Mouse (Mus musculus) myocyte (in vitro differentiated cells): Measurements from ENCODE around the gene Nt5c2. TPM values are rescaled to one million over a fixed set of nuclear protein-coding genes. Genes with fewer than 3 reads are reported as not detected.
A peak's percentile ranks its signal among the peaks of the same experiment; 100 is the strongest.

Source experiments
- H3K27me3 ChIP-seq: one replicate; pipeline ENCODE4 v1.6.1; 2011; ENCODE audit not compliant: control insufficient read depth, insufficient read depth, insufficient read length
- H3K36me3 ChIP-seq: one replicate; pipeline ENCODE4 v1.6.1; 2011; ENCODE audit not compliant: control insufficient read depth, insufficient read depth
- H3K4me2 ChIP-seq: one replicate; pipeline ENCODE4 v1.6.1; 2011; ENCODE audit warnings: low read depth, control low read depth
- H3K4me3 ChIP-seq: one replicate; pipeline ENCODE4 v1.5.1; 2011; ENCODE audit warnings: mild to moderate bottlenecking, control low read depth, moderate library complexity
- H3K79me2 ChIP-seq: one replicate; pipeline ENCODE4 v1.6.1; 2011; ENCODE audit not compliant: control insufficient read depth, insufficient read depth
- H3ac ChIP-seq: one replicate; pipeline ENCODE4 v1.6.1; 2011; ENCODE audit not compliant: control insufficient read depth, insufficient read length
- CEBPB ChIP-seq: IDR thresholded peaks from 2 replicates; pipeline ENCODE4 v1.6.1; 2011; ENCODE audit warnings: mild to moderate bottlenecking, moderate library complexity; ENCODE audit not compliant: poor library complexity, insufficient read depth, severe bottlenecking
- E2F4 ChIP-seq: IDR thresholded peaks from one replicate; pipeline ENCODE4 v1.6.1; 2011; ENCODE audit warnings: mild to moderate bottlenecking, control low read depth, moderate library complexity; ENCODE audit not compliant: insufficient read depth
- MAX ChIP-seq: IDR thresholded peaks from one replicate; pipeline ENCODE4 v1.6.1; 2011; ENCODE audit warnings: low read depth, mild to moderate bottlenecking, control low read depth
- MYOD1 ChIP-seq, 3 experiments: IDR thresholded peaks; one replicate each; pipeline ENCODE4 v1.6.1; 2011; ENCODE audit warnings: control low read depth in 2 of 3, low read depth in 2 of 3, mild to moderate bottlenecking in 2 of 3, moderate library complexity in 1 of 3; ENCODE audit not compliant: insufficient read length in 2 of 3, control insufficient read depth in 1 of 3
- MYOG ChIP-seq, 3 experiments: IDR thresholded peaks; one replicate each; pipeline ENCODE4 v1.6.1; 2011; ENCODE audit warnings: control low read depth in 2 of 3, low read depth in 2 of 3, mild to moderate bottlenecking in 2 of 3; ENCODE audit not compliant: insufficient read length in 2 of 3, control insufficient read depth in 1 of 3, insufficient read depth in 1 of 3
- POLR2A ChIP-seq: IDR thresholded peaks from one replicate; pipeline ENCODE4 v1.6.1; 2011; ENCODE audit warnings: low read depth, mild to moderate bottlenecking, control low read depth, moderate library complexity; ENCODE audit not compliant: insufficient read length
- POLR2AphosphoS2 ChIP-seq: IDR thresholded peaks from one replicate; pipeline ENCODE4 v1.6.1; 2011; ENCODE audit warnings: low read depth, control low read depth; ENCODE audit not compliant: insufficient read length
- REST ChIP-seq: IDR thresholded peaks from one replicate; pipeline ENCODE4 v1.6.1; 2011; ENCODE audit warnings: mild to moderate bottlenecking, control low read depth, moderate library complexity; ENCODE audit not compliant: insufficient read depth, insufficient read length
- SRF ChIP-seq: IDR thresholded peaks from one replicate; pipeline ENCODE4 v1.6.1; 2011; ENCODE audit warnings: low read depth; ENCODE audit not compliant: control insufficient read depth, insufficient read length
- TCF12 ChIP-seq: IDR thresholded peaks from one replicate; pipeline ENCODE4 v1.6.1; 2011; ENCODE audit warnings: mild to moderate bottlenecking, control low read depth; ENCODE audit not compliant: poor library complexity, insufficient read depth, severe bottlenecking
- TCF3 ChIP-seq: IDR thresholded peaks from one replicate; pipeline ENCODE4 v1.6.1; 2011; ENCODE audit warnings: low read depth, control low read depth; ENCODE audit not compliant: insufficient read length
- USF1 ChIP-seq: IDR thresholded peaks from one replicate; pipeline ENCODE4 v1.6.1; 2011; ENCODE audit warnings: low read depth, mild to moderate bottlenecking, control low read depth, moderate library complexity
- polyA plus RNA-seq: library from polyadenylated mRNA; unstranded; fragments of >200 nt; fragmentation: generic; extraction: Trizol; gene quantifications from one replicate; pipeline ENCODE4 v1.2.1, GENCODE M21; 2012; ENCODE audit warnings: missing spikeins

Nt5c2 gene
- polyA plus RNA-seq, 1 experiment: 19.5 TPM

DNA sequence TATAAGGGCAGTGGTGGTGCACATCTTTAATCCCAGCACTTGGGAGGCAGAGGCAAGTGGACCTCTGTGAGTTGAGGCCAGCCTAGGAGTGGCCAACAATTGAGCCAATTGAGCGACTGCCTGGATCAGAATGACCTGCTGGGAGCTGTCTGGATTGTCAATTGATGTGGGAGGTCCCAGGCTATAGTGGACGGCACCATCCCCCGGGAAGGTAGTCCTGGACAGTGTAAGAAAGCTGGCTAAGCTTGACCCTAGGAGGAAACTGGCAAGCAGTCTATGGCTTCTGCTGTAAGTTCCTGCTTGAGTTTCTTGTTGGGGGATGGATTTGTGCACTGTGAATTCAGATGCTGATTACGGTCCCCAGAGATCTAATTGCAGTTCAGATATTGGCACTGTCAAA is 47.1 kb downstream of the Nt5c2 start:
- H3K4me3 ChIP-seq: no peak overlapping the region
- no peak overlapping the region for H3ac ChIP-seq
- TF ChIP-seq POLR2AphosphoS2 (no peak), USF1 (no peak), REST (no peak), SRF (no peak), CEBPB (no peak), TCF3 (no peak), POLR2A (no peak), MAX (no peak)
- no peaks in the 10 kb centered on the region for H3K79me2 ChIP-seq
- H3K36me3 ChIP-seq: no peaks in the 10 kb centered on the region
- H3K4me2 ChIP-seq: no peak overlapping the region
- no peaks in the 10 kb centered on the region for H3K27me3 ChIP-seq

DNA sequence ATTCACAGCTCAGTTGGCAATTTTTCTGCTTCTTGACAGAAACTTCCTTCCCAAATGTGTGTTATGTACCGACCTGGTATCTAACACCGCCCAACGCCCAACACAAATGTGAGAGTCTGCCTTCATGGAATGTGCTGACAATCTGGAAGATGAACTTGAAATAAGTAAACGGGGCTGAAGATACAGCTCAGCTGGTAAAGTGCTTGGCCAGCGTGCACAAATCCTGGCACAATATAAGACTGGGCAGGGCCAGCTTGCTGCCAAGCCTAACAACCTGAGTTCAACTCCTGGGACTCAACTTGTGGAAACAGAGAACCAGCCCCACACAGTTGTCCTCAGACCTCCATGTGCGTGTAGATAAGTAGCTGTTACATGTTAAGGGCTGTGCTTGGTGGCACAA is 48.6 kb downstream of the Nt5c2 start:
- no peaks in the 10 kb centered on the region for H3K27me3 ChIP-seq
- no peak overlapping the region for H3ac ChIP-seq
- H3K36me3 ChIP-seq: no peaks in the 10 kb centered on the region
- no peak overlapping the region for H3K4me3 ChIP-seq
- TF ChIP-seq USF1: no peak
- TF ChIP-seq TCF12: no peak
- no peak for TF ChIP-seq MYOD1 (IDR thresholded peaks at IDR 0.05; ENCODE audit: control insufficient read depth in 1 of 3, insufficient read length in 2 of 3, low read depth in 2 of 3)
- TF ChIP-seq POLR2AphosphoS2: no peak
- TF ChIP-seq REST: no peak
- H3K4me2 ChIP-seq: no peak overlapping the region
- peaks cover 2% of the 10 kb centered on the region for H3K79me2 ChIP-seq

DNA sequence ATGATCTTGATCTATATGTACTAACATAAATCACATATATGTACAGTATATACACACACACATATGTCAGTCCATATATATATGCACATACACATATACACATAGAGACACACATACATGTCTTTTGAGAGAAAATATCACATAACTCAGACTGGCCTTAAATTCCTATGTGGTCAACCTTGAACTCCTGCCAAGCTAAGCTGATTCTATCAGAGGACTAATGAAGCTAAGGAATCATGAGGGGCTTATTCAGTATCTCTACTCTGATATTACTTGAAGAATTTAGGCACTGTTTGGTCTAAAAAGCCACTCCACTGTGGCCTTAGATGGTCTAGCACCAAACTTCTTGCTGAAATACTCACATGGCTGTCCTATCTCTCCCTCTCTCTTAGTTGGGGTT is 49.5 kb downstream of the Nt5c2 start:
- Histone ChIP-seq H3K79me2 (peaks cover 11% of the 10 kb centered on the region), H3K4me2 (no peak overlapping the region), H3K27me3 (no peaks in the 10 kb centered on the region), H3K4me3 (no peak overlapping the region), H3K36me3 (no peaks in the 10 kb centered on the region), H3ac (no peak overlapping the region)
- TF ChIP-seq E2F4 (no peak), MYOD1 (IDR thresholded peaks at IDR 0.05; ENCODE audit: control insufficient read depth in 1 of 3, insufficient read length in 2 of 3, low read depth in 2 of 3) (no peak), REST (no peak), SRF (no peak)

DNA sequence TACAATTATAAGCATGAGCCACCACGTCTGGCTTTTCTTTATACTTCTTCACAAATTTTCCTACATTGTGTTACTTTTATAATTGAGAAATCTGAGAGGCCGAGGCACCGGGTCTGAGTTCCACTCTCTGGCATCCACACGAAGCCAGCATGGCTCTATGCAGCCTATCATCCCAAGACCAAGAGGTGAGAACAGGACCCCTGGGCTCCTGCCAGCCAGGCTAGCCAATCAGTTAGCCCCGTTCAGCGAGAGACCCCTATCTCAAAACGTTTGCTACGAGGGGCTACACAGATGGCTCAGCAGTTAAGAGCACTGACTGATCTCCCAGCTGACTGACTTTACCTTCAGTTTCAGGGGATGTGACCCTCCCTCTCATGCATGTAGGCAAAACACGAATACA is 50.6 kb downstream of the Nt5c2 start:
- Histone ChIP-seq H3K4me3 (no peak overlapping the region), H3K36me3 (no peaks in the 10 kb centered on the region)
- TF ChIP-seq MYOD1 (IDR thresholded peaks at IDR 0.05; ENCODE audit: control insufficient read depth in 1 of 3, insufficient read length in 2 of 3, low read depth in 2 of 3): no peak
- TF ChIP-seq MYOG (IDR thresholded peaks at IDR 0.05; ENCODE audit: control insufficient read depth in 1 of 3, insufficient read depth in 1 of 3, insufficient read length in 2 of 3, low read depth in 2 of 3): no peak
- TF ChIP-seq TCF3: no peak
- TF ChIP-seq POLR2AphosphoS2: no peak
- no peak for TF ChIP-seq CEBPB
- TF ChIP-seq MAX: no peak
- TF ChIP-seq USF1: no peak
- no peak for TF ChIP-seq POLR2A
- TF ChIP-seq SRF: no peak

DNA sequence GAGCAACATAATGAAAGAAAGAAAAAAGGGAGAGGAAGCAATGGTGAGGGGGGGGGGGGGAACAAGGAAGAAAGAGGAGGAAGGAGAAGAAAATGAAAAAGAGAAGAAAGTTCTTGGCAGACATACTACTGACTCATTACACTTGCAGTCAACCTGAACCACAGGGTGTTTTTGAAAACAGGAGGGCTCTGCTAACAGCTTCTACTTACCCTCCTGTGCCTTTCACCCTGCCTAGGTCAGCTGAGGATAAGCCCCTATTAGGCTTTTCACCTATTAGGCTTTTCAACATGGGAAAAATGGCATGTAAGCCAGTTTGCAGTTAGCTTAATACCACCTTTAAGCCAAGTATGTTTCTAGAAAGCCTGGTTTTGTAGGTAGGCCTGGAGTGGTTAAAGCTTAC is 51.5 kb downstream of the Nt5c2 start:
- no peak for TF ChIP-seq POLR2A
- TF ChIP-seq REST: no peak
- no peak for TF ChIP-seq MYOD1 (IDR thresholded peaks at IDR 0.05; ENCODE audit: control insufficient read depth in 1 of 3, insufficient read length in 2 of 3, low read depth in 2 of 3)
- no peak for TF ChIP-seq SRF
- no peak for TF ChIP-seq MAX
- TF ChIP-seq MYOG (IDR thresholded peaks at IDR 0.05; ENCODE audit: control insufficient read depth in 1 of 3, insufficient read depth in 1 of 3, insufficient read length in 2 of 3, low read depth in 2 of 3): no peak
- no peak for TF ChIP-seq POLR2AphosphoS2
- H3K27me3 ChIP-seq: no peaks in the 10 kb centered on the region
- peaks cover 28% of the 10 kb centered on the region for H3K79me2 ChIP-seq
- H3K36me3 ChIP-seq: no peaks in the 10 kb centered on the region
- H3ac ChIP-seq: no peak overlapping the region
- peak overlapping the region; percentile 62 for H3K4me3 ChIP-seq
- H3K4me2 ChIP-seq: peak overlapping the region; percentile 97

More for the DNA sequence above, 50.6 kb downstream of the Nt5c2 start:
- Histone ChIP-seq H3K79me2 (peaks cover 22% of the 10 kb centered on the region), H3K4me2 (no peak overlapping the region), H3K27me3 (no peaks in the 10 kb centered on the region), H3ac (no peak overlapping the region)

DNA sequence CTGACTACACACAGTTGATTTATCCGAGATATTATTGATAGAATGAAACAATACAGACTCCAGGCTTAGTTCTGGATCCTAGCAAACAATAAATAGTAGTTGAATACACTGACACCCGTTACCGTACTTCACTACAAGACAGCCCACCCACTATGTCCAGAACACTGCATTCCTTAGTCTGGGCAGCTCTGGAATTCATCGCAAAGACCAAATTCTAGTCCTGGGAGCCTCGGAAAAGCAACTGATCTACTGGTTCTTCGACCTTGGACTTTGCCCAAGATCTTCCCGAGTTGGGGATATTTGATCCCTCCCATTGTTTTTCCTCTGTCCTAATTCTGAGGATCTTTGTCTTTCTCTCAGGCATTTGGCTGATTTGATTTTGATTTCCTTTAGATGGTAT is 52.1 kb downstream of the Nt5c2 start:
- Histone ChIP-seq H3K4me3 (peak overlapping the region; percentile 62), H3ac (no peak overlapping the region), H3K36me3 (no peaks in the 10 kb centered on the region), H3K27me3 (no peaks in the 10 kb centered on the region), H3K4me2 (peak overlapping the region; percentile 97), H3K79me2 (peaks cover 34% of the 10 kb centered on the region)
- TF ChIP-seq SRF: no peak
- no peak for TF ChIP-seq E2F4
- no peak for TF ChIP-seq TCF3
- TF ChIP-seq MYOG (IDR thresholded peaks at IDR 0.05; ENCODE audit: control insufficient read depth in 1 of 3, insufficient read depth in 1 of 3, insufficient read length in 2 of 3, low read depth in 2 of 3): no peak
- TF ChIP-seq REST: no peak
- TF ChIP-seq TCF12: no peak
- TF ChIP-seq USF1: no peak
- no peak for TF ChIP-seq POLR2A
- no peak for TF ChIP-seq CEBPB
- TF ChIP-seq MAX: no peak
- TF ChIP-seq POLR2AphosphoS2: no peak
- no peak for TF ChIP-seq MYOD1 (IDR thresholded peaks at IDR 0.05; ENCODE audit: control insufficient read depth in 1 of 3, insufficient read length in 2 of 3, low read depth in 2 of 3)
